Mouse (Mus musculus): ENCODE data around the gene Golt1a.

- TF ChIP-seq CTCF (IDR thresholded peaks at IDR 0.05; ENCODE audit: low read depth): no peak
- TF ChIP-seq EP300 (optimal IDR thresholded peaks at IDR 0.05): no peak
These were observed 36.9 kb downstream of the Golt1a start for GRCm38 (mm10) chr1:133346531-133346930.
